ENCODE assay signal across 8 mouse cellular contexts in genomic region chr17:80480031-80480854, GRCm38 (mm10). TPM values are rescaled to one million over a fixed set of nuclear protein-coding genes. Genes with fewer than 3 reads are reported as not detected.
DNase-seq lines count a peak whose midpoint lies in the region; ATAC-seq lines count a peak whose summit lies in the region.

Gene Sos1, minus strand, starts transcription at chr17:80480453.

- H3K4me1 ChIP-seq in intestine, embryonic 16.5 days (ENCODE audit: control insufficient read depth, insufficient read depth, low read length) = peaks cover 14% of the 10 kb centered on the region
- peaks cover 47% of the 10 kb centered on the region for H3K4me1 ChIP-seq in midbrain, embryonic 10.5 days

- no peaks in the 10 kb centered on the region for H3K36me3 ChIP-seq in intestine, embryonic 16.5 days (ENCODE audit: control insufficient read depth, insufficient read depth, low read length)
- H3K36me3 ChIP-seq in midbrain, embryonic 10.5 days = peaks cover 25% of the 10 kb centered on the region

- ATAC-seq in intestine, embryonic 16.5 days = peak; percentile 86

- peak; percentile 98 for DNase-seq in adrenal gland, postnatal 10 days
- peak; percentile 98 for DNase-seq in embryo, embryonic 9.5 days (ENCODE audit: extremely low spot score)
- peak; percentile 98 for DNase-seq in gastrocnemius, postnatal 4 days (ENCODE audit: low spot score in 2 of 2)
- peak; percentile 97 for DNase-seq in left cerebral cortex, postnatal 36 days (ENCODE audit: low spot score in 2 of 2)
- DNase-seq in midbrain, embryonic 10.5 days (ENCODE audit: low spot score) = peak; percentile 99
- peak; percentile 90 to 91 for DNase-seq in right cerebral cortex, postnatal 36 days (ENCODE audit: low spot score in 2 of 2)
- DNase-seq in urinary bladder, postnatal 4 days (ENCODE audit: low spot score in 2 of 2) = peak; percentile 95 to 97

- H3K9ac ChIP-seq in intestine, embryonic 16.5 days (ENCODE audit: low read depth, low read length) = peak within 1 kb of the TSS; percentile 95

- H3K4me2 ChIP-seq in intestine, embryonic 16.5 days (ENCODE audit: low read depth, low read length) = peak within 1 kb of the TSS; percentile 68

- peak within 1 kb of the TSS; percentile 94 for H3K4me3 ChIP-seq in intestine, embryonic 16.5 days (ENCODE audit: low read length)
- H3K4me3 ChIP-seq in midbrain, embryonic 10.5 days = peak within 1 kb of the TSS; percentile 97

- under 1% methylated on average over 86 of the region's 90 CpGs for WGBS in intestine, embryonic 16.5 days
- under 1% methylated on average over 90 of the region's 90 CpGs for WGBS in midbrain, embryonic 10.5 days

- H3K27me3 ChIP-seq in intestine, embryonic 16.5 days (replicated peaks; ENCODE audit: control insufficient read depth, insufficient read depth, low read length) = no peaks in the 10 kb centered on the region
- no peaks in the 10 kb centered on the region for H3K27me3 ChIP-seq in midbrain, embryonic 10.5 days (ENCODE audit: low read depth, poor library complexity, severe bottlenecking)

- H3K27ac ChIP-seq in intestine, embryonic 16.5 days (ENCODE audit: low read length) = peak within 1 kb of the TSS; percentile 91
- H3K27ac ChIP-seq in midbrain, embryonic 10.5 days (replicated peaks) = peak within 1 kb of the TSS; percentile 98

- intact Hi-C loops in left cerebral cortex, postnatal 36 days (cut with DNase I) = no loop called here

- no peaks in the 10 kb centered on the region for H3K9me3 ChIP-seq in intestine, embryonic 16.5 days (ENCODE audit: control insufficient read depth, low read length)
- H3K9me3 ChIP-seq in midbrain, embryonic 10.5 days (replicated peaks) = no peaks in the 10 kb centered on the region

RNA-seq across cellular contexts. Expression of gene Sos1, which starts in this region (rescaled TPM):
- total RNA-seq in adrenal gland, postnatal 10 days (2021) = 10 to 100 TPM; 20.1 to 24.1 TPM
- 10 to 100 TPM; 16.7 to 18.4 TPM for total RNA-seq in gastrocnemius, postnatal 4 days (2021)
- 2.7 TPM in 2 replicates for polyA plus RNA-seq in intestine, embryonic 16.5 days (2015; fragmentation: Nextera tagmentation; extraction: Ambion mirVana)
- total RNA-seq in left cerebral cortex, postnatal 36 days (2021) = 10 to 100 TPM; 29.8 to 33.6 TPM
- 3.8 and 4.5 TPM in 2 replicates for polyA plus RNA-seq in midbrain, embryonic 10.5 days (2016; fragmentation: Nextera tagmentation; extraction: Ambion mirVana)

Comparison
In these comparisons a context has a peak if more than half of its experiments do, and no peak if none do; other contexts are left out.
1. Peak in every context shown above with its lines: DNase-seq, ATAC-seq, H3K4me3 ChIP-seq and H3K27ac ChIP-seq.